Mouse (Mus musculus) testis, adult 2 months (tissue): ENCODE results near the gene Gm20721.

Experiments
- CTCF ChIP-seq: fragments of 200-500 bp; IDR thresholded peaks from 2 replicates; pipeline ENCODE4 v1.5.1; 2012; ENCODE audit warnings: low read depth, mild to moderate bottlenecking, inconsistent platforms, low read length, moderate library complexity; ENCODE audit not compliant: control insufficient read depth, insufficient read depth, insufficient replicate concordance
- POLR2A ChIP-seq: fragments of 200-500 bp; IDR thresholded peaks from 2 replicates; pipeline ENCODE4 v1.6.1; 2012; ENCODE audit warnings: low read depth, mild to moderate bottlenecking, inconsistent platforms, low read length, moderate library complexity; ENCODE audit not compliant: control insufficient read depth

- no peak for TF ChIP-seq CTCF
- TF ChIP-seq POLR2A = no peak
Observed at GRCm38 (mm10) chr2:174284011-174284410, 62.5 kb downstream of the Gm20721 start, which contains the start of gene Gnas.
